Mouse (Mus musculus): ENCODE data around the gene Igfbp1. TPM values are rescaled to one million over a fixed set of nuclear protein-coding genes. Genes with fewer than 3 reads are reported as not detected.
"Not testable (repeated sequence)": the region's sequence is repeated elsewhere in the genome, so short reads cannot be mapped to it uniquely, and the experiment has no call there.

The Igfbp1 gene
- polyA plus RNA-seq, 1 experiment from 2014 or later, result 0.24 TPM

DNA sequence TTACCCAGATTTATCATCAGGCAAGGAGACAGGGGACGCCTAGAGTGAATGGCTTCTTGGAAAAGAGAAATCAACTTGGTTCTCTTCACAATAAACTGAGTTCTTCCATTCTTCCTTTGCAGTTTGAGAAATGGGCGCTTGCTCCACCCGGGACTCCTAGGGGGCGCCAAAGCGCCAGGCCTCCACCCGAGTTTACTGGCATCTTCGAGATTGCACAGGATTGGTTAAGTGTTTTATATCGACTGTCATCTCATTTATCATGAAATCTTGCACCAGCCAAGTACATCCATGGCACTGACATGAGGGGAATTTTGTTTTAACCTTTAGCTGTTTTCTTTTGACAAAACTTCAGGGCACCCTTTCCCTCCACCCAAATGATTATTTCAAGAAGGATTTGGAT lies 18.1 kb downstream of the Igfbp1 start:
- Histone ChIP-seq H3K9me3 (no peaks in the 10 kb centered on the region), H3K4me1 (peaks cover 37% of the 10 kb centered on the region), H3K4me3 (no peak overlapping the region), H3K27ac (no peak overlapping the region), H3K36me3 (replicated peaks) (no peaks in the 10 kb centered on the region), H3K27me3 (ENCODE audit: poor library complexity, severe bottlenecking) (peaks cover 45% of the 10 kb centered on the region)
- peak; percentile 55 for DNase-seq (ENCODE audit: extremely low spot score, low spot score)
- WGBS, result 20% methylated on average over 8 of the region's 8 CpGs

DNA sequence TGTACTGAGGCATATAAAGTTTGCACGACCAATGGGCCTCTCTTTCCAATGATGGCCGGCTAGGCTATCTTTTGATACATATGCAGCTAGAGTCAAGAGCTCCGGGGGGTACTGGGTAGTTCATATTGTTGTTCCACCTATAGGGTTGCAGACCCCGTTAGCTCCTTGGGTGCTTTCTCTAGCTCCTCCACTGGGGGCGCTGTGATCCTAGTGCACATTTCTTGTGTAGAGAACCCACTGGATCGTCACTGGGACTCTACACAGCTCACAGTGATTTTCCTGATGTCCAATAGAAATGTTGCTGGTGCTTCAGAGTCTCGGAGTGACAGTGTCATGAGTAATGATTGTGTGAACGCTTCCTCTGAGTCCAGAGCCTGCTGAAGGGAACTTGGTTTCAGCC lies 24.2 kb downstream of the Igfbp1 start:
- not testable (repeated sequence) for H3K36me3 ChIP-seq (replicated peaks); H3K27ac ChIP-seq; H3K4me1 ChIP-seq; H3K4me3 ChIP-seq; H3K27me3 ChIP-seq (ENCODE audit: poor library complexity, severe bottlenecking); DNase-seq (ENCODE audit: extremely low spot score, low spot score); H3K9me3 ChIP-seq
- WGBS, result 74% methylated on average over 8 of the region's 8 CpGs

GRCm38 (mm10) chr11:7226200-7226599 lies 28.6 kb downstream of the Igfbp1 start:
- Histone ChIP-seq H3K27ac (no peak overlapping the region), H3K36me3 (replicated peaks) (no peaks in the 10 kb centered on the region)

DNA sequence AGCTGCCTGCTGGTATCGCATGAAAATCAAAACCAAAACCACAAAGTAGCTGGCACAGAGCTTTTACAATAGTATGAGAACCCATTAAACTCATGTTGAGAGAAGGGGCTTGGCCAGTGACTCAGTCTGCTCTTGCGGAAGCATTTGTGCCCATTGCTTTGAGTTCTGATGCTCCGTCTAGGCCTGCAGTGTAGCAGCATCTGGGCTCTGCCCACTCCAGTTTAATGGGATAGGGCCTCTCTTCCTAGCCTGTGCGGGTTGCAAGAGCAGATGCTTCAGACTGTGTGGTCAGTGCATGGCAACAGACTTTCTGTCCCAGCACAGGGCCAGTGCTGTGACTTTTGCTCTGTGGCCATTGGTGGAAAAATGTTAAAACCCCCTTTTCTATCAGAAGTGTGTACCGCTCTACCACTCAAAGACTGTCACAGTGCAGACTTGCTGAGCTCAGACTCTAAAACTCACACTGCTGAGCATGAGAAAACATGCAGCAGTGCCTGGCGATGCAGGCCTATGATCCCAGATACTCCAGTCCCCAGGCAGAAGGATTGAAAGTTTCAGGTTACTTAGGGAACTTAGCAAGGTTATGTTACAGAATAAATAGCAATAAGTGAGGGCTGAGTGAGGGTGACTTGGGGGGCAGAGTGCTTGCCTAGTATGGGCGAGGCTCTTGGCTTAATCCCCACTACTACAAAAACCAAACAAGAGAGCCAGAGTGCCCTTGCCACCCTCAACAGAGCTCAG lies 29.4 kb downstream of the Igfbp1 start:
- Histone ChIP-seq H3K36me3 (replicated peaks) (no peaks in the 10 kb centered on the region), H3K27ac (no peak overlapping the region), H3K4me3 (no peak overlapping the region), H3K4me1 (no peaks in the 10 kb centered on the region), H3K27me3 (ENCODE audit: poor library complexity, severe bottlenecking) (no peaks in the 10 kb centered on the region), H3K9me3 (no peaks in the 10 kb centered on the region)
- no peak for DNase-seq (ENCODE audit: extremely low spot score, low spot score)
- WGBS, result 85% methylated on average over 7 of the region's 7 CpGs

More at GRCm38 (mm10) chr11:7226200-7226599, 28.6 kb downstream of the Igfbp1 start:
- no peak for DNase-seq (ENCODE audit: extremely low spot score, low spot score)
- Histone ChIP-seq H3K27me3 (ENCODE audit: poor library complexity, severe bottlenecking) (no peaks in the 10 kb centered on the region), H3K4me3 (no peak overlapping the region), H3K4me1 (no peaks in the 10 kb centered on the region), H3K9me3 (no peaks in the 10 kb centered on the region)
- 73% methylated on average over 2 of the region's 2 CpGs for WGBS

DNA sequence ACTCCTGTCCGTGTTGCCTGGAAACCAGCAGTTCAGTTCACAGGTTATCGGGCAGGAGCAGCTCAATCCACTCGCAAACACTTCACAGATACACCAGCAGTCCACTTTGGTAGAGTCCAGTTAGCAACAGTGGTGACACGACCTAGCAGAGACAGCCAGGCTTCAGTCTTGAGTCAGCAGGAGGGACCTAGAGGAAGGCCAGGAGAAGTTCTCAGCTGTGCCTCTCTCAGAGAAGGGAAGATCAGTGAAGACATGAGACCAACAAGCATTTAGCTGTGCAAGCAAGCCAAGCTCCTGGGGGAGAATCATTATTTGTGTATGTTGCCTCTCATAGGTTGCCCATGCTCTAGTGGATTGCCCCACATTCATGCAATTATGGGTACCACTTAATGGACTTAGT lies 30.5 kb downstream of the Igfbp1 start:
- no peak for DNase-seq (ENCODE audit: extremely low spot score, low spot score)
- Histone ChIP-seq H3K27me3 (ENCODE audit: poor library complexity, severe bottlenecking) (no peaks in the 10 kb centered on the region), H3K4me3 (no peak overlapping the region), H3K27ac (no peak overlapping the region), H3K4me1 (no peaks in the 10 kb centered on the region), H3K9me3 (no peaks in the 10 kb centered on the region), H3K36me3 (replicated peaks) (no peaks in the 10 kb centered on the region)
- WGBS, result 91% methylated on average over 4 of the region's 4 CpGs

DNA sequence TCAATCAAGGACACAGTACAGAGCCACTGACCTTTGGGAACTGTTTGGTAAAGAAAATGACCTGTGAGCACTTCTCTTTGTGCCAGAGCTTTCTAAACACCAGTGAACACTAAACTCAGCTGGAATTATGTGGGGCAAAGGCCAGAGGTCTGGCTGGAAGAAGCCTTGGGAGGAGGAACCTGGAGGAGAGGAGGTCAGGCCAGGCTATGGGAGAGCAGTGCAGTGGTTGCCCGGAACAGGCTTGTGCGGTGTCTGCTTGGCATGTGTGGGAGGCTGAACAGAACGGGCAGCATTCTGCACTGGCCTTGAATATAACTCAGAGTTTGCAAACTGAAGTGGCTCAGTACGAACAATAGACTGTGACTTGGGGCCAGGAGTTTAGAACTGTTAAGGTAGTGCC lies 32.4 kb downstream of the Igfbp1 start:
- DNase-seq (ENCODE audit: extremely low spot score, low spot score), result no peak
- WGBS, result 88% methylated on average over 4 of the region's 4 CpGs
- H3K27ac ChIP-seq, result no peak overlapping the region
- H3K4me1 ChIP-seq, result no peaks in the 10 kb centered on the region
- no peak overlapping the region for H3K4me3 ChIP-seq
- H3K27me3 ChIP-seq (ENCODE audit: poor library complexity, severe bottlenecking), result no peaks in the 10 kb centered on the region
- H3K9me3 ChIP-seq, result no peaks in the 10 kb centered on the region
- no peaks in the 10 kb centered on the region for H3K36me3 ChIP-seq (replicated peaks)

- 92% methylated on average over 4 of the region's 4 CpGs for WGBS
- H3K9me3 ChIP-seq, result no peaks in the 10 kb centered on the region
- H3K36me3 ChIP-seq (replicated peaks), result no peaks in the 10 kb centered on the region
- no peak overlapping the region for H3K4me3 ChIP-seq
- H3K27ac ChIP-seq, result no peak overlapping the region
- H3K27me3 ChIP-seq (ENCODE audit: poor library complexity, severe bottlenecking), result no peaks in the 10 kb centered on the region
- H3K4me1 ChIP-seq, result no peaks in the 10 kb centered on the region
- no peak for DNase-seq (ENCODE audit: extremely low spot score, low spot score)
Measured at GRCm38 (mm10) chr11:7231958-7232357, 34.4 kb downstream of the Igfbp1 start.

- no peak overlapping the region for H3K27ac ChIP-seq
- DNase-seq (ENCODE audit: extremely low spot score, low spot score), result no peak
Measured at GRCm38 (mm10) chr11:7233333-7233732, 35.8 kb downstream of the Igfbp1 start.

DNA sequence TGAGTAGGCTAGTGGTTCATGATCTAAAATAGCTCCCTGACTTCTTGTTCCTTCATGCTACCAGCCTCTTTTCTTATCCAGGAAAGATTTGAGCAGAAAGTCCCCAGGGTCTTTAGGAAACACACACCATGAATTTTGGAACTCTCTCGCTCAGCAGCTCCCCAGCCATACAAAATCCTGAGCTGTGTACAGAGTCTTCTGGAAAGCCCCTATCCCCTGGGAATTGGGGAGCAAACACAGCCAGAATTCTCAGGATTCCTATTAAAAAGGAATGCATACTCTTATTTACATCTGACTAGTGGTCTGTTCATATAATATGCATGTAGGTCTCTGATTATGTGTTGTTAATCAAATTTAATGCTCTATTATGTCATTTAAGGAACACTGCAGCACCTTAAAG lies 36.9 kb downstream of the Igfbp1 start:
- no peak for DNase-seq (ENCODE audit: extremely low spot score, low spot score)
- Histone ChIP-seq H3K27me3 (ENCODE audit: poor library complexity, severe bottlenecking) (no peaks in the 10 kb centered on the region), H3K36me3 (replicated peaks) (no peaks in the 10 kb centered on the region), H3K4me1 (0 out of 2 replicates have a peak, but pooled peaks cover 3% of the 10 kb centered on the region), H3K4me3 (no peak overlapping the region), H3K9me3 (no peaks in the 10 kb centered on the region), H3K27ac (no peak overlapping the region)
- 84% methylated on average over 1 of the region's 1 CpGs for WGBS

More at GRCm38 (mm10) chr11:7233333-7233732, 35.8 kb downstream of the Igfbp1 start:
- no peaks in the 10 kb centered on the region for H3K27me3 ChIP-seq (ENCODE audit: poor library complexity, severe bottlenecking)
- WGBS, result 88% methylated on average over 2 of the region's 2 CpGs
- no peaks in the 10 kb centered on the region for H3K36me3 ChIP-seq (replicated peaks)
- no peaks in the 10 kb centered on the region for H3K4me1 ChIP-seq
- no peak overlapping the region for H3K4me3 ChIP-seq
- H3K9me3 ChIP-seq, result no peaks in the 10 kb centered on the region

DNA sequence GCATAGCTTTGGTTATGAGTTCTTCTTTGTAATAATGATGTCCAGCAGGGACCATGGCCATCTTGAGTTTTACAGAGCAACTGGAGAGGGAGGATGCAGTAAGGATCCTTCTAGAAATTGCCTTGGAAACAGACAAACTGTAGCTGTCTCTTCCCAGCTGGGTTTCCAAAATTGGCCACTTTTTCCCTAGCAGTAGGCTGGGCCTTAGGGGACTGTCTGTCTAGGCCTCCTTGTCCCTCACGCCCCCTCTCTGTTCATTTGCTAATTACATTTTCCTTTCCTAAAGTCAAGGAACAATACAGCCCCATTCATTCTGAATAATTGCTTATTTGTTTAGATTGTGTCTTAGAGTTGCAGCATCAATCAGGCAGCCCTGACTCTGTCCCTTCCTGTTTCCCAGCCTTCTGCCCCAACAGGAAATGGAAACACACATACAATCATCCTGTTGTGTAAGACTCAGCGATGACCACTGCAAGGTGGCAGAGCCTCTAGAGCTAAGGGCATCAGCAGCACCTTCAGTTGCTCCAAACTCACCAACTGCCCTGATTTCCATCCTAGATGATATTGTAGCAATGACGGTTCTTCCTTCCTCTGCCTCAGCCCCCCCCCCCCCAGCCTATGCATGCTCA lies 37.5 kb downstream of the Igfbp1 start:
- no peaks in the 10 kb centered on the region for H3K27me3 ChIP-seq (ENCODE audit: poor library complexity, severe bottlenecking)
- WGBS, result 50% methylated on average over 3 of the region's 3 CpGs
- DNase-seq (ENCODE audit: extremely low spot score, low spot score), result no peak
- no peaks in the 10 kb centered on the region for H3K9me3 ChIP-seq
- no peak overlapping the region for H3K27ac ChIP-seq
- no peaks in the 10 kb centered on the region for H3K36me3 ChIP-seq (replicated peaks)
- no peak overlapping the region for H3K4me3 ChIP-seq
- 0 out of 2 replicates have a peak, but pooled peaks cover 3% of the 10 kb centered on the region for H3K4me1 ChIP-seq

DNA sequence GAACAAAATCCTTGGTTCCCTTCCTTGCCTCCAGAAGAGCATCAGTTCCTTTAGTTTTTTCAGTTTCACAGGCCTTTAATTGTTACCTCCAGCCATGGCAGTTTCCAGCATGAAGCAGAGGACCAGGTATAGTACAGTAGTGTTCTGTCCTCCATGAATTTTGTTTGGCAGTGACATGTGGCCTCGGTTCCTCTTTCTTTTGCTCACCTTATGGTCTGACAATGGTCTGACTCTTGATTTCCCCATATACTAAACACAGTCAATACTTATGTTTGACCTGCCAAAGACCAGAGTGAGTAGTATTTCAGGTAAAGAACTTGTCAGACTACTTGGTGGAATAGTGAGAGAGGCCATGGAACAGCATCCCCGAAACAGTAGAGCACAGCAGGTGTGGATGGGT lies 39.2 kb downstream of the Igfbp1 start:
- whole genome bisulfite sequencing, result 87% methylated on average over 2 of the region's 2 CpGs
- no peaks in the 10 kb centered on the region for H3K36me3 ChIP-seq (replicated peaks)
- no peak overlapping the region for H3K4me3 ChIP-seq
- H3K4me1 ChIP-seq, result 0 out of 2 replicates have a peak, but pooled peaks cover 3% of the 10 kb centered on the region
- no peaks in the 10 kb centered on the region for H3K9me3 ChIP-seq
- no peak overlapping the region for H3K27ac ChIP-seq
- no peak for DNase-seq (ENCODE audit: extremely low spot score, low spot score)
- H3K27me3 ChIP-seq (ENCODE audit: poor library complexity, severe bottlenecking), result no peaks in the 10 kb centered on the region

DNA sequence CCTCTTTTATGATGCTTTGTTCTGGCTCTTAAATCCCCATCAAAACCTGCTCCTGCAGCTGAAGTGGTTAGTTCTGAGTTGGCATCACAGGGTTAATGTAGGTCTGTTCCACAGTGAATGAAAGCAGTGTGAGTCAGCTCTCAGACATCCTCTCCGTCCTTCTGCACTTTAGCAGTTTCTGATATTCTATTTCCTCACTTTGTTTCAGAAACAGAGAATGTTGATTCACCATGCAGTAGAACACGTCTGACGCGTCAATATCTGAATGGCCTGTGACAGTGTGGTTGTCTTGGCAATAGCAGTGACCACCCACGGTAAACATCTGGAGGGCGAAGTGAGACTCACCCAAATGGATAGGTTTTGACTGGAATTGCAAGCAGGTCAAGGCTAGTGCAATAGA lies 40.1 kb downstream of the Igfbp1 start:
- Histone ChIP-seq H3K9me3 (no peaks in the 10 kb centered on the region), H3K27me3 (ENCODE audit: poor library complexity, severe bottlenecking) (no peaks in the 10 kb centered on the region), H3K4me3 (no peak overlapping the region), H3K27ac (no peak overlapping the region), H3K4me1 (0 out of 2 replicates have a peak, but pooled peaks cover 3% of the 10 kb centered on the region), H3K36me3 (replicated peaks) (no peaks in the 10 kb centered on the region)
- no peak for DNase-seq (ENCODE audit: extremely low spot score, low spot score)
- 88% methylated on average over 6 of the region's 6 CpGs for WGBS

DNA sequence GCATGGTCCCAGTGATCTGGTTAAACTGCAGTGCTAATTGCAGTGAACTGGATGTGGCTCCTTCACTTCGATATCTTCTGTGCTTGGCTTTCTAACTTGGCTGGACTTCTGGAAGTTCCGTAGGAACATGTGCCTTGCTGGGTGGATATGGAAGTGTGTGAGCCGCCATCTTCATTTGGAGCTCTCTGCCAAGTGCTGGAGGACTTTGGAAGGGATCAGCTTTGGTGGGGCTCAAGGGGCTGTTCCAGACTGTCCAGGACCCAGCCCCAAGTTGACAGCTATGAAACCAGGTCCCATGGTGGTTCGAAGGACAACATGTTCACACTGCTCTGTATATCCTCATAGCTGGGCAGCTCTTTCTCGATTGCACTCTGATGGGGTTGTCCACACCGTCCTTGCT lies 41.0 kb downstream of the Igfbp1 start:
- H3K36me3 ChIP-seq (replicated peaks), result no peaks in the 10 kb centered on the region
- WGBS, result 91% methylated on average over 6 of the region's 6 CpGs
- H3K27ac ChIP-seq, result no peak overlapping the region
- H3K4me3 ChIP-seq, result no peak overlapping the region
- no peak for DNase-seq (ENCODE audit: extremely low spot score, low spot score)
- H3K27me3 ChIP-seq (ENCODE audit: poor library complexity, severe bottlenecking), result no peaks in the 10 kb centered on the region
- 0 out of 2 replicates have a peak, but pooled peaks cover 3% of the 10 kb centered on the region for H3K4me1 ChIP-seq
- no peaks in the 10 kb centered on the region for H3K9me3 ChIP-seq

All from forebrain, embryonic 10.5 days (tissue).